In the genomic region with DNA sequence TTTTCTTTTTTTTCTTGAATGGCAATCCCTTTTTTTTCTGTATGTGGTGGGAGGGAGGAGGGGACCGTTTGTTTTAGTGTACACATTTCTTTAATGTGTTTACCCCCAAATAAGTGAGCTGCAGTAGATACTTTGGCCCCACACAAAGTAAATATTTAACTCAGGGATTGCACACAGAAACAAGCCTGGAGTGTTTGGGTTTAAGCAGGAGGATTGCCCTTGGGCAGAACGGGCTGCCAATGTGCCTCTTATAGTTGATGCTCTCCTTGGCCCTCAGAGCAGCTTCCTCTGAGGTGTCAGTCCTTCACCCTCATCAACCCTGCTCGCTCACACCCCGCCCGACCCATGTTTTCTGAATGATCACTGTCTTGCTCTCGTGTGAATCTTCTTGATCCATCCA, we compare ENCODE assay signal across 21 mouse cellular contexts.
DNase-seq lines count a peak whose midpoint lies in the region; ATAC-seq and TF ChIP-seq lines count a peak whose summit lies in the region.
"Had no signal": no experiment of that assay in that cellular context is flagged by ENCODE, and none has a peak within 500 bp of the region (broad histone marks: within the 10 kb centered on the region; RNA-seq: fewer than 3 reads in every experiment).

No protein-coding gene starts in this region.

- DNase-seq in liver, adult 2 months (ENCODE audit: extremely low read depth, low read depth, low spot score), result peak; percentile 77
- no peak for DNase-seq in liver
- peak; percentile 74 for DNase-seq in kidney, adult 9 months
- DNase-seq in liver, embryonic 11.5 days (ENCODE audit: low spot score), result no peak
- DNase-seq in adrenal gland, adult 8-10 months, result no peak
- DNase-seq in urinary bladder, postnatal 36 days (ENCODE audit: low spot score in 2 of 2), result no peak
- no peak for DNase-seq in cerebellum, postnatal 4 days (ENCODE audit: low spot score in 2 of 2)
- DNase-seq: adrenal gland, postnatal 25 days; cerebellum, adult 2 months; gastrocnemius, adult 2 months; layer of hippocampus, adult 9-11 months; lung, postnatal 10 days; thymus, adult 2 months had no signal

- H3K27ac ChIP-seq in liver, adult 2 months (replicated peaks; ENCODE audit: insufficient read depth, low read depth, low read length), result no peak overlapping the region
- no peak overlapping the region for H3K27ac ChIP-seq in liver, embryonic 11.5 days (ENCODE audit: low read depth, low read length)
- H3K27ac ChIP-seq in stomach, embryonic 16.5 days (ENCODE audit: low read length), result no peak overlapping the region
- H3K27ac ChIP-seq: embryonic facial prominence, embryonic 13.5 days; hindbrain, embryonic 13.5 days; limb, embryonic 12.5 days; midbrain, embryonic 10.5 days; neural tube, embryonic 13.5 days had no signal

- 26% methylated on average over 6 of the region's 6 CpGs for WGBS in liver, adult 2 months
- WGBS in liver, embryonic 11.5 days, result 64% methylated on average over 6 of the region's 6 CpGs
- 48% methylated on average over 6 of the region's 6 CpGs for WGBS in stomach, embryonic 16.5 days

- peaks cover 8% of the 10 kb centered on the region for H3K4me1 ChIP-seq in liver, adult 2 months (ENCODE audit: control insufficient read depth, insufficient read depth, low read length)
- H3K4me1 ChIP-seq in liver, embryonic 11.5 days (replicated peaks; ENCODE audit: control insufficient read depth, insufficient read depth, low read length), result 0 out of 2 replicates have a peak, but pooled peaks cover 7% of the 10 kb centered on the region
- peaks cover 12% of the 10 kb centered on the region for H3K4me1 ChIP-seq in stomach, embryonic 16.5 days (ENCODE audit: control insufficient read depth, insufficient read depth, low read length)
- H3K4me1 ChIP-seq: embryonic facial prominence, embryonic 13.5 days; hindbrain, embryonic 13.5 days had no signal

- no peak for TF ChIP-seq POLR2A in liver, adult 2 months (IDR thresholded peaks at IDR 0.05; ENCODE audit: extremely low read depth, insufficient read depth, low read length)

- no peaks in the 10 kb centered on the region for H3K36me3 ChIP-seq in liver, adult 2 months (ENCODE audit: control insufficient read depth, insufficient read depth, low read length)
- no peaks in the 10 kb centered on the region for H3K36me3 ChIP-seq in liver, embryonic 11.5 days (ENCODE audit: control insufficient read depth, insufficient read depth, low read length)
- H3K36me3 ChIP-seq in stomach, embryonic 16.5 days (ENCODE audit: control insufficient read depth, insufficient read depth, low read length), result no peaks in the 10 kb centered on the region
- H3K36me3 ChIP-seq: embryonic facial prominence, embryonic 13.5 days; hindbrain, embryonic 13.5 days; limb, embryonic 12.5 days; midbrain, embryonic 10.5 days; neural tube, embryonic 13.5 days had no signal

- no peak overlapping the region for H3K9ac ChIP-seq in liver, adult 2 months (ENCODE audit: low read depth, low read length)
- no peak overlapping the region for H3K9ac ChIP-seq in liver, embryonic 11.5 days (ENCODE audit: low read depth, low read length)
- H3K9ac ChIP-seq in stomach, embryonic 16.5 days (ENCODE audit: low read length), result no peak overlapping the region
- H3K9ac ChIP-seq: embryonic facial prominence, embryonic 13.5 days; hindbrain, embryonic 13.5 days; limb, embryonic 12.5 days; neural tube, embryonic 13.5 days had no signal

- ATAC-seq in liver, embryonic 11.5 days (replicated peaks; ENCODE audit: low FRiP score), result 0 out of 2 replicates have a peak, but pooled peaks have one; percentile 19
- no peak for ATAC-seq in stomach, embryonic 16.5 days (ENCODE audit: insufficient read depth, low FRiP score)
- ATAC-seq: activated CD4-positive, CD25-positive, alpha-beta regulatory T cell, adult 4 months; Patski had no signal

- H3K9me3 ChIP-seq in liver, embryonic 11.5 days (ENCODE audit: control insufficient read depth, low read length), result no peaks in the 10 kb centered on the region
- H3K9me3 ChIP-seq in stomach, embryonic 16.5 days (replicated peaks; ENCODE audit: control insufficient read depth, low read length), result no peaks in the 10 kb centered on the region
- H3K9me3 ChIP-seq: embryonic facial prominence, embryonic 13.5 days; hindbrain, embryonic 13.5 days; limb, embryonic 12.5 days; midbrain, embryonic 10.5 days; neural tube, embryonic 13.5 days had no signal

- H3K4me3 ChIP-seq in liver, adult 2 months (ENCODE audit: insufficient read depth, low read depth, low read length), result no peak overlapping the region
- no peak overlapping the region for H3K4me3 ChIP-seq in liver, embryonic 11.5 days (ENCODE audit: low read depth, low read length)
- no peak overlapping the region for H3K4me3 ChIP-seq in stomach, embryonic 16.5 days (replicated peaks; ENCODE audit: low read length)
- H3K4me3 ChIP-seq: embryonic facial prominence, embryonic 13.5 days; gastrocnemius, adult 2 months; hindbrain, embryonic 13.5 days; limb, embryonic 12.5 days; midbrain, embryonic 10.5 days; neural tube, embryonic 13.5 days had no signal

- TF ChIP-seq CTCF in liver, adult 2 months (IDR thresholded peaks at IDR 0.05; ENCODE audit: low read depth, low read length), result no peak

- H3K79me2 ChIP-seq in liver, adult 2 months (ENCODE audit: control insufficient read depth, insufficient read depth, low read length), result no peaks in the 10 kb centered on the region

- H3K27me3 ChIP-seq in liver, adult 2 months (ENCODE audit: control insufficient read depth, insufficient read depth, low read length), result no peaks in the 10 kb centered on the region
- no peaks in the 10 kb centered on the region for H3K27me3 ChIP-seq in liver, embryonic 11.5 days (replicated peaks; ENCODE audit: control insufficient read depth, insufficient read depth, low read length)
- H3K27me3 ChIP-seq in stomach, embryonic 16.5 days (ENCODE audit: control insufficient read depth, insufficient read depth, low read length), result no peaks in the 10 kb centered on the region
- H3K27me3 ChIP-seq: embryonic facial prominence, embryonic 13.5 days; hindbrain, embryonic 13.5 days; neural tube, embryonic 13.5 days; Patski had no signal

- H3K4me2 ChIP-seq in liver, embryonic 11.5 days, result no peak overlapping the region
- peak overlapping the region; percentile 29; the same call in 1 of the 2 replicates for H3K4me2 ChIP-seq in stomach, embryonic 16.5 days (ENCODE audit: low read depth, low read length)
- H3K4me2 ChIP-seq: embryonic facial prominence, embryonic 13.5 days; hindbrain, embryonic 13.5 days; limb, embryonic 12.5 days; neural tube, embryonic 13.5 days had no signal

Comparison
In these comparisons a context has a peak if more than half of its experiments do, and no peak if none do; other contexts are left out.
1. DNase-seq: peak in liver, adult 2 months (single experiment) and kidney, adult 9 months (single experiment); none in liver (single experiment), liver, embryonic 11.5 days (single experiment), adrenal gland, adult 8-10 months (single experiment), urinary bladder, postnatal 36 days (0 of 2) and cerebellum, postnatal 4 days (0 of 2).